Mouse (Mus musculus): Measurements from ENCODE around the gene Mien1.

Mien1 gene

DNA sequence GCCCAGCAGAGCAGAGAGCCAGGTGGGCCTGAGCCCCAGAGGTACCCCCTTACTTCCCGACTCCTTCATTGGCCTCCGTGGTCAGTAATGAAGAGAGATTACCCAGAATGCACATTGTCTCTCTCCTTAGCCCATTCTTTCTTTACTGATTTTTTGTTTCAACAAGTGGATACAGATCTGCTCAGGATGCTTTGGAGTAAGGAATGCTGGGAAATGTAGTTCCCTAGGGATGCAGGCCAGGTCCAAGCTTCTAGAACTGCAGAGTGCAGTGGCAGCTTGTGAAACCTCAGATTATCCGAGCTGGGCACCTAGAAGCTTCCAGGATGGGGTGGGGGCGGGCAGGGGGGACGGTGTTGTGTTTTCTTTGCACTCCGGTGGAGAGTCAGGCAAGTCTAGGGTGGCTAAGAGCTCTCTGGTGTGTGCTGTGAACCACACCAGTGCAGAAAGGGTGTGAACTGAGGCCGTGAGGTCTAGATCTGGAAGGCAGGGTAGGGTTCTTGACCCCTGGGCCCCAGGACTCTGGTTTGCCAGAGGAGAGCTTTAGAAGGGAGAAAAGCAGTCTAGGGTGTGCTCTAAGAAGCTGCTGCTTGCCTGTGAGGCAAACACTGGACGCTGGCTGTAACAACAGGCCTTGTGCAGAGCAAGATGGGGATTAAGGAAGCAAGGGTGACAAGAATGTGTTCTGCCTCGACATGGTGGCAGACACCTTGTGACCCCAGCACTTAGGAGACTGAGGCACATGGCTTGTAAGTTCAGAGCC, 6.9 kb downstream of the Mien1 start:
- DNase-seq (ENCODE audit: low read depth, low spot score): no peak

DNA sequence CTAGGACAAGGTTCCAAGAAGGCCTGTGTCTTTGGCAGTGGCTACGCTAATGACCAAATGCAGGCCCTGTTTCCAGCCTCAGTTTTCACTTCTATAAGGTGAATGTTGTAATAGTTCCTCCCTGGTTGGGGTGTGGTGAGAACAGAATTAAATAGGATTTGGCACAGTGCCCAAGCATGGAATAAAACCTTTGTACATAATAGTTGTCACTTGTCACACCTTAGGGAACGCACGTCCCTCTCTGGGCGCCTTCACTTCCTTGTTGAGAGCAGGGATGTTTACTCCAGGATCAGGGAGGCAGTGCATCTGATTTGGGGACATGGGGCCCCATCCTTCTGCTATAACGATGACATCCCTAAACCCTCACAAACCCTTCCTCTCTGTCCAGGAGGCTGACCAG, 10.4 kb downstream of the Mien1 start:
- DNase-seq (ENCODE audit: low read depth, low spot score): no peak

DNA sequence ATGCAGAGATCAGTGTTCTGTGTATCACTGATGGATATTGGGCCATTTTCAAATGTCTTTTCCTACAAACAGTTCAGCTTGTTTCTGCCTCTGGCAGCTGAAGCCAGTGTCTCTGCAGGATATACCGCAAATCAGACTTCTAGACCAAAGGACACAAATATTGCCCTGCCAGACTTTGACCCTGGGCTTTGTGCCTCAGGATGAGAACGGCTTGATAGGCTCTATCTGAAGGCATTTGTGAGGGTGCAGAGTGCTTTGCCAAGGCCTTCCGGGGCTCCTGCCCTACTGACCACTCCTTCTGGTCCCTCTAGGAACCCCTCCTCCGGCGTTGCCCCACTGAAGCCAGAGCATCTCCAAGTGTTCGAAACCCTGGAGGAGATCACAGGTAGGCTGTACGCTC, 12.2 kb downstream of the Mien1 start:
- no peak for DNase-seq (ENCODE audit: low read depth, low spot score)

DNA sequence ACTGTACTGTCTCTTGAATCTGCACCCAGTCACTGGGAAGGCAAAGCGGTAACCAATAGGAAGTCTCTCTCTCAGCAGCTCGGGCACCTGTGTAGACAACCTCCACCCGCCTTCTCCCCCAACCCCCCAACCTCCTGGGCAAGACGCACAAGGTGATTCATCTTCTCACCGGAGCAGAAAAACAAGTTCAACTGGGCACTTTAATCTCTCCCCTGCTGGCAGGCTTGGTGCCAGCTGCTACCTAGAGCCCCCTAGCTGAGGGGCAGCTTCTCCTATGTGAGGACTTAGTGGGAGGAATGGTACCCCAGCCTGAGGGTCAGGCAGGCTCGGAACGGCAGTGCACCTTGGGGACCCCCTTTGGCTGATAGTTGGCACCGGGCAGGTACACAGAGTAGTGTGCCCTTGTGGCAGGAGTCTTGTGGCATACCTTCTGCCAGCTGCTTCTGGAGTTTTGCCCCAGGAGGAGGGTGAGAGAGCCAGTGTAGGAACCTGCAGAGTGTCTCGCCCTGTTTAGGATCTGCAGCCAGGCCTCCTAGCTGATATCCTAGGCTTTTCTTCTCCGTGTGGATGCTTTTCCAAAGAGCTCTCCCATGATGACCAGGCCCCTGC, 19.7 kb downstream of the Mien1 start:
- no peak for DNase-seq (ENCODE audit: low read depth, low spot score)

DNA sequence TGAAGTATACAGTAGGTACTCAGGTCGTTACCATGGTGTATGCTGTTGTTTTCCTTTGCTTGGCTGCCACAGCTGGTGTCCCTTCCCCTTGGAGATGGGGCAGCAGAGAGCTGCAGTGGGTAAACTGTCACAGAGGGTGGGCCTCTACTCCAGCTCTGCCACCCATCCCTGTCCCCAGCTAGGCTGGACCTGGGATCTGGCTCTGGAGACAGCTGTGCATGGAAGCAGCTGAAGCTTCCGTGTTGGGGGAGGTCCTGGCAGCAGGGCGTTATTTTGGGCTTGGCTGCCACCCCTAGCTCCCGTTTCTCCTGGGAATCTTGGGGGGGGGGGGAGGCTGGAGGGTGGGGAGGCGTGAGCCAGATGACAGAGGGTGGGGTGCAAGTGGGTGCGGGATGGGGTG, 20.5 kb downstream of the Mien1 start:
- DNase-seq (ENCODE audit: low read depth, low spot score): no peak

DNA sequence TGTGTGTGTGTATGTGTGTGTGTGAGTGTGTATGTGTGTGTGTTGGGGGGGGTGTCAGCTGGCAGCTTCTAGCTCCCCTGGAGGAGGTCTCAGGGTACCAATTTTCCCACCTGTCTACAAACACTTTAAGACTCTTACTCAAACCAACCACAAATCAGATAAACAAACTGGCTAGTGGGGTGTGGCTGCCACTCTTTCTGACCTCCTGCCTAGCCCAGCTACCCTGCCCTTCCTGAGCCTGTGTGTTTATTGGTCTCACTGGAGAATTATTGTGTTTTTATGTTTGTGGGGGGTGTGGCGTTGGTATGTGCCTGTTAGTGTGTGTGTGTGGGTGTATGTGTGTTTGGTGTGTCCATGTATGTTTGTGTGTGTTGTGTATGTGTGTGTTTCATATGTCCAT, 21.7 kb downstream of the Mien1 start:
- no peak for DNase-seq (ENCODE audit: low read depth, low spot score)

DNA sequence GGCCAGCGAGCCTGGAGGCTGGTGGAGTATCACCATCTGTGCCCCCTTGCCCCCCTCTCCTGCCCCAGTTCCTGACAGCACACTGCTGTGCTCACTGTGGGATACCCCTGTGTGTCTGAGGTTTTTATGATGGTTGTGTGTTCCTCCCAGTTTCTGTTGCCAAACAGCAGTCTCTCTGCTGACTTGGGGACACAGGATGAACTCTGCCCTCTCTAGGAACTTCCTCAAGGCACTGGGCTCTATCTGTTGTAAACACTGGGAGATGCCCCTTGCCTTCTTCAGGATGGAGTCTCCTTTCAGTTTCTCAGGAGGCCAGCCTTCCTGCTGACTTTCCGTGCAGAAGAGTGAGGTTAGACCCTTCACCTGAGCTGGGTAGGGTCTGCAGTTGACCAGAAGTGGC, 24.6 kb downstream of the Mien1 start:
- no peak for DNase-seq (ENCODE audit: low read depth, low spot score)

DNA sequence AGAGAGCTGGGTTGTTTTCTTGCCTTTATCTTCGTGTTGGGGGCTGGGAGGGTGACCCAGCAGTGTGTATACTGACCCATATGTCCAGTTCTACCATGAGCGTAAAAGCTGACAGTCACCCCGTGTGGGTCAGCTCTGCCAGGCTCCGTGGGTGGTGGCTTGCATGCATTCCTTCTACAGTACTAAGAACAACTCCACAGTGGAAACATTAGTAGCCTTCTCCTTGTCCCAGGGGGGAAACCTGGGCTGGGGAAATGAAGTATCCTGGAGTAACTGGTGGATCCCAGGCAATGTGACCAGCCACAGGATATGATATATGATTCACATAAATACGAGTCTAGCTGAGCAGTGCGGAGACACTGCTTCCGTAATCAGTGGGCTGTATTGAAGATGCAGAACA, 25.1 kb downstream of the Mien1 start:
- DNase-seq (ENCODE audit: low read depth, low spot score): no peak

DNA sequence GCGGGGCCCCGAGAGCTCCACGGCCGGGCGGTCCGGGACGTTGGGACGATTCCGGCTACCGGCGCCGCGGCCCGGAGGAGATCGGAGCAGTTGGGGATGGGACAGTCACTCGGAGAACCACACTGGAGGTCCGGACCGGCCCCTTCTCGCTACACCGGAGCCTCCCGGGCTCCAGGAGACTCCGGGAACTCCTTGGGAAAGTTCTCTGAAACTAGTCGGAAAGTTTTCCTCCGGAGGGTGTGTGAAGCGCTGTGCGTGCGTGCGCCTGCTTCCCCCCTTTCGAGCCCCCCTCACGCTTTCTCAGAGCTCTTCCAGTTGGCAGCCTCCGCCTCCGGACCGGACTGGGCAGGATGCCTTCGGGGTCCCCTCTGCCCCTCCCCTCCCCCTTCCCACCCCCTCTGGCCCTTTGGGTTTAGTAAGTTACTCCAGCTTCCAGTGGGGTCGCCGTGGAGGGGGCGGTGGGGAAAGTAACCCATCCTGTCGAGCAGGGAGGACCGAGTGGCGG, 25.9 kb downstream of the Mien1 start:
- no peak for DNase-seq (ENCODE audit: low read depth, low spot score)

DNA sequence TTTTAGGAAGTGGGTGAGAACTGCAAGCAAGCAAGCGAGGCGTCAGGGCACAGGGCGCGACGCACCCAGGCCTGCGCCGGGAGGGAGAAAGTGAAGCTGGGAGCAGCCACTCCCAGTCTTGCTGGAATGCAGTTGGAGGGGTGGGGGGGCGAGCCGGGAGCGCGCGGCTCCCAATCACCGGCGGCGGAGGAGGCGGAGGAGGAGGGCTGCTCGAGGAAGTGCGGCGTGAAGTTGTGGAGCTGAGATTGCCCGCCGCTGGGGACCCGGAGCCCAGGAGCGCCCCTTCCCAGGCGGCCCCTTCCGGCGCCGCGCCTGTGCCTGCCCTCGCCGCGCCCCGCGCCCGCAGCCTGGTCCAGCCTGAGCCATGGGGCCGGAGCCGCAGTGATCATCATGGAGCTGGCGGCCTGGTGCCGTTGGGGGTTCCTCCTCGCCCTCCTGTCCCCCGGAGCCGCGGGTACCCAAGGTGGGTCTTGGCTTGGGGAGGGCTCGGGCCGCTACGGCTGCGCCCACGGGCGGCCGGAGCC, 26.5 kb downstream of the Mien1 start, which contains the start of gene Erbb2:
Gene Erbb2, plus strand, starts transcription at position 198 of the 524 bp plus-strand sequence.
- no peak for DNase-seq (ENCODE audit: low read depth, low spot score)

DNA sequence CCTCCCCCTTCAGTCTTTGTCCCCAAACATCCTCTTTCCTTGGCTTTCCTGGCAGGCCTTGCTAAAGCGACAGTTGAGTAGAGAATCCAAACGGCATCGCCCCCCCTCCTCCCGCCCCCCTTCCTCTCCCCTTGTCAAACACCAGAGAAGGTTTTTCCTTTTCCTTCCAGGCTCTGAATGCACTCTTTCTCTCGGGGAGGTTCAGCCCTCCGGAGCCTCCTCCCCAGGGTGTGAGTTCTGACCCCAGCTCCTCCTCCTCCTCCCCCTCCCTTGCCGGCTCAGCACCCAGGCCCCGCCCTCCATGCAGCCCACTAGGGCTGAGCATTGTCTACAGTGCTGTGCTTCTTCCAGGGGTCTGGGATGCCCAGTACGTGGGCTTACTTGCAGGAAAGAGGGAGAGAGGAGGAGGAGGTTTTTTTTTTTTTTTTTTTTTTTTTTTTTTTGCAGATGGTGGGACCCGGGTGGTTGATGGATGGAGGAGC, 29.4 kb downstream of the Mien1 start:
- DNase-seq (ENCODE audit: low read depth, low spot score): no peak

DNA sequence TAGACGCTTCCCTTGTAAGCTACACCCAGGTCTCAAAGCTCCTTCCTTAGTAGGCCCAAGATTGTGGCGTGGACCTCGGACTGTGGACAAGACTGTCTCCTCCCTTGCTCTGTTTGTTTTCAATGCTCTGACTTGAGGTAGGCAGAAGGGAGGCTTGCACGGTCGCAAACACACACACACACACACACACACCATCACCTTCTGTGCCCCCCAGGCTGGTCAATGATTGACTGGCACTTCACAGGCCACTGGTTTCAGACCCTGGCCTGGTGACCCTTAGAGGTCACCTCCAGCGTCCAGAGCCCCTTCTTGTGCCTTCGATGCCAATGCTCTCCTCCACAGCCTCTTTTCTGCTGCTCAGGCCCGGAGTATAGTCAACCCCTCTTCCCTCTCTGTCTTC, 29.9 kb downstream of the Mien1 start:
- DNase-seq (ENCODE audit: low read depth, low spot score): no peak

DNA sequence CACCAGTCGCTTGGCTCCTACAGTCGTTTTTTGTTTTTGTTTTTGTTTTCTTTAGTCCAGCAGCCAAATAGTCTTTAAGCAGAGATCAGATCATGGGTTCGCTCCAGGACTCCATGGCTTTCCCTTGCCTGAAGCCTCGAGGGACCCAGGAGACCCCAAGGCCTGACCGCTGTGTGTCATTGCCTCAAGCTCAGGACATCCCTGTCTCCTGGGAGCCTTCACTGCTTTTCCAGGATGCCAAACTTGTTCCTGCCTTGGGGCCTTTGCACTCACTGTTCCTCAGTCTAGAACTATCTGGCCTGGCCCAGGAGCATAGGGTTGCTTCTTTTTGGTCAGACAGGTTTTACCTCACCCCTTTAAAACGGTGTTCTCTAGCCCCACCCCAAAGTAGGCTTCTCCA, 32.2 kb downstream of the Mien1 start:
- DNase-seq (ENCODE audit: low read depth, low spot score): no peak

DNA sequence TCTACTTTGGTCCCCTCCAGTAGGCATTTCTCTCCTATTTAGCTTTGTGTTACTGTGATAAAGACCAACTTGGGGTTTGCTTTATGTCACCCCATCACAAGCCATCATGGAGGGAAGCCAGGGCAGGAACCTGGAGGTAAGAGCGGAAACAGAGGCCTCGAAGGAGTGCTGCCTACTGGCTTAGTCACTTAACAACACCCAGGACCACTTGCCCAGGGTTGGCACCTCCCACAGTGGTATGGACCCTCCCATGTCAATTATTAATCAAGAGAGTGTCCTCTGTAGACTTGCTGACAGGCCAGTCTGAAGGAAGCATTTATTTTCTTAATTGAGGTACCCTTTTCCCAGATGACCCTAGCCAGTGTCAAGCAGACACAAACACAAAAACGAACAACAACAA, 38.0 kb downstream of the Mien1 start:
- no peak for DNase-seq (ENCODE audit: low read depth, low spot score)

DNA sequence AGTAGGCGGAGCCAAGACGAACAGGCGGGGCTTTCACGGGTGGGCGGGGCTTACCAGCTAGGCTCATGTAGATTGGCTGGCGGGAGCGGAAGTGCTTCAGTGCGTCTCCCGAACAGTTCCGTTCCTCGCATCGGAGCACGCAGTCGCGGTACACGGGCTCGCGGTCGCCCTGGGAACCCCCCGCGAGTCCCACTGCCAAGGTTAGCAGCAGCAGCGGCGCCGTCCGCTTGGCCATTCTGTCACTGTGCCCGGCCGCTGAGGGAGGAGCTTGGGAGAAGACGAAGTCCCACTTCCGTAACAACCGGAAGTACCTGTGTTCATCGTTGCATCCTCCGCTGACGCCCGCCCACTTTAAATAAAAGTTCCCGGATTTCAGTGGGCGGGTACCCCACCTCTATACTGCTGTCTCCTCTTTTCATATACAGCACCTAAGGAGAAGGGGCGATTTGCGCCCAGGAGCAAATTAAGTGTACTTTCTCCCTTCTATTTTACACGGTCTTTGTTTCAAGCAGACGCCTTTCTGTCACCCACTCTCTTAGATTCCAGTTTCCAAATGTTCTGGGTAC, 38.5 kb downstream of the Mien1 start, which contains the start of gene Pgap3:
Gene Pgap3, minus strand, starts transcription at position 330 of the 566 bp plus-strand sequence.
- DNase-seq (ENCODE audit: low read depth, low spot score): peak; percentile 98

DNA sequence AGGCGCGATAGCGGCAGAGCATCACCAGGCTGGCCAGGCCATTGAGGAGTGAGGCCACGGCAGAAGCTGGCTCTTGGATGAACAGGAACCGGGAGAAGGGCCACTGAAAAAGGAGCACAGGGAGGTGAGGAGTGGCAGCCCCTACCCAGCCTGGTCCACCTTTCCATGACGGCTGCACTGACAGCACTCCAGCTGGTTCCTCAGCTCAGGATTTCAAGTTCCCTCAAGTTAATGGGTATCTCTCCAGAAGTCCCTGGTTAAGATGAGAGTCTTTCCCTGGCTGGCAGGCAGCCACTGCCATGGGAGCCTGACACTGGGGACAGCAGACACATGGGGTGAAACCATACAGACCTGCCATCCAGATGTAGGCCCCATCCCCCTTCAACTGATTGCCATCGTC, 40.8 kb downstream of the Mien1 start:
- DNase-seq (ENCODE audit: low read depth, low spot score): no peak

DNA sequence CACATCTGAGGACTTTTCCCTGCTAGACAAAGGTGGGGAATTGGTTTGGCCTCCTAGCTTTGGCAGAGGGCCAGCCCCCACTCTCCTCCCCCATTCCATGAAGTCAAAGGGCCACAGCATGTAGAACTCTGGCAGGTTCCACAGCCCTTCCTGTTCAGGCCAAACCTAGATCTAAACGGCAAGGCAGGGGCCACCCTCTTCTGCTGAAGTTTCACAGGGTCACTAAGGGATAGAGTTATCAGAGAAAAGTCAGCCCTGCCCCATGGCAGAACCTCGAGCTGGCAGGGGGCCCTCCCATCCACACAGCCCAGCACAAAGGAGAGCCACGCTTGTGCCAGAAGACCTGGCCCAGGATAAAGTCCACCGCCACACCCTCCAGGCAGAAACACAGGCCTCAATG, 43.8 kb downstream of the Mien1 start:
- DNase-seq (ENCODE audit: low read depth, low spot score): no peak

DNA sequence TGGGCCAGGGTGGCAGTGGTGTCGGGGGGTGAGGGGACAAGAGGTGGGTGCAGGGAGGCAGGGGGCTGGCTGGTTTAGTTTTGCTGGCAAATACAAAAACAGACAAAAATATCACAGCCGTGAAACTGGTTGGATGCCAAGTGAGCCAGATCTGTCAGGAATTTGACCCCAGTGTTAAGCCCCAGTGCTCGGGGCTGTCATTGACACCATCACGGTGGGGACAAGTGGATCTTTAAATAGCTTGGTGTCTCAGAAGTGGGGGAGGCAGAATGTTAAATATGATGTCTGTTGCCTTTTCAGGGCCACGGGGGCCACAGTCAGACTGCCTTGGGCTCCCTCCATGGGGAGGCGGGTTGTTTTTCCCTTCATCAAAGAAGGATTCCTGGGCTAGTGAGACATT, 44.5 kb downstream of the Mien1 start:
- no peak for DNase-seq (ENCODE audit: low read depth, low spot score)

DNA sequence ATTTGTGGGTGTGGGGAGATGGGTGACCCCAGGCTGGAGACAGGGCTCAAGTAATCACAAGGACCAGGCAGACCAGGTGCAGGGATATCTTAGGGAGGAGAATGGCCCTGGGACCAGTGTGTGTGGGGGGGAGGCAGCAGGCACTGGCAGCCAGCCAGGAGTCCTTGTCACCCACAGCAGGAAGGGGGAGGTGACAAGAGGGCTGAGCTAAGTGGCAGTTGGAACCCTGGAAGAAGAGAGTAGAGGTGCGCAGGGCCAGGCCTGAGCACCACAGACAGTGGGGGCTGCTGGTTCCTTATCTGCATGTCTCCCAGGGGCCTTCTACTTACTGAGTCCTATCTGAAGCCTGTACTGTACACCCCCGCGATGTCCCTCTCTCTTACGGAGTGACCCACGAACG, 45.5 kb downstream of the Mien1 start:
- DNase-seq (ENCODE audit: low read depth, low spot score): no peak

DNA sequence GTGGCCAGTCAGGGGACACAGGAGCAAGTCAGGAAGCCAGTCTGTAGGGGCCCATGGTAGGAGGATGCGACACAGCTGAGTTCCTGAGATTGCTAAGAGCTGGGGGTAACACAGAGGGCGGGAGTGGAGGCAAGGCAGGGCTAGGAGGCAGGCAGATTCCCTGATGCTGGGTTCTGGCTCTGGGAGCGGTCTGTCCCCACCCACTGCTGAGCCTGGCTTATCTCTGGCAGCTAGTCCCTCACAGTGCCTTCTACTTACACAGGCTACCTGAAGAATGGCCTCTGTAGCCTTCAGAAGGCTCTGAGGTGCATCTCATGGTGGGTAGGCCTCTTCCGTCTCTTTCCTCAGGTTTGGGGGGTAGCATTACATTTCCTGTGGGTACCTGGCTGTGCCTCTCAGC, 46.1 kb downstream of the Mien1 start:
- no peak for DNase-seq (ENCODE audit: low read depth, low spot score)

DNA sequence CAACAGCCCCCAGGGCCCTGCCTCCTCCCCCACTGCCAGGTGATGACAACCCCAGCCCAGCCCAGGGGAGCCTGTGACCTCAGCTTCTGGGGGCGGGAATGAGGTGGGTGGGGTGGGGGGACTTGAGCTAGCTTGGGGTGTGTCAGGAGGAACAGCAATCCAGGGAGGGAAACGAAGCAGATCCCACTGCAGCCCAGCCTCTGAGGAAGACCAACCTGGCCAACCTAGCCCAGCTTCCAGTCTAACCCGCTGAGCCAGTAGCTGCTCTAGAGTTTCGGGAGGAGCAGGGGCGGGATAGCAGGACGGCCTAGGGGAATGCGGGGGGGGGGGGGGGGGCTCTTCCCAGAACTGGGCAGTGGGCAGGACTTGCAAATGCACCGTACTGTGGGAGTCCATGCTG, 46.8 kb downstream of the Mien1 start:
- no peak for DNase-seq (ENCODE audit: low read depth, low spot score)

DNA sequence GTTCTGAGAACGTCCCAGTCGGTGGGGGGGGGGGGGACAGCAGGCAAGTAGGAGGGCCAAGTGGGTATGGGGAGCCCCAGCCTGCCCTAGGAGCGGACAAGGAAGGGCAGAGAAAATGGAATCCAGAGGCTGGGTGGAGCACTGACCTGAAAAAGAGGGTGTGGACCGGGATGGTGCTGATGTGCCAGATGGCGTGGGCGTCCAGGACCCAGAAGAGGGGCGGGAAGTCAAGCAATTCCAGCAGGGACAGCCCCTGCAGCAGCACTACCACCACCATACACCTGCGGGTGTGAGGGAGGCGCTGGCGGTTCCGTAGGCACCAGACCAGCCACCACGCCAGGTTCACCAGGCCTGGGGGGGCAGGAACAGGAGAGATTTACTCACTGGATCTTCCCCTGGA, 48.6 kb downstream of the Mien1 start:
- no peak for DNase-seq (ENCODE audit: low read depth, low spot score)
